Mouse (Mus musculus) naive thymus-derived CD4-positive, alpha-beta T cell, adult 2 months (primary cell): ENCODE measurements around the gene Dido1.
A peak's percentile ranks its signal among the peaks of the same experiment; 100 is the strongest.
"Not testable (repeated sequence)": the region's sequence is repeated elsewhere in the genome, so short reads cannot be mapped to it uniquely, and the experiment has no call there.

Experiments
- DNase-seq: peaks from one replicate; pipeline ENCODE4 v3.0.0-alpha.2; 2011; ENCODE audit warnings: low read depth

The Dido1 gene

GRCm38 (mm10) chr2:180724585-180725413, 15.0 kb upstream of the Dido1 start, which contains the start of gene Slc17a9:
Gene Slc17a9 (plus strand): TSS chr2:180725263.
- peak; percentile 57 for DNase-seq

- DNase-seq, result no peak
Measured at GRCm38 (mm10) chr2:180723865-180724264, 14.1 kb upstream of the Dido1 start.

DNA sequence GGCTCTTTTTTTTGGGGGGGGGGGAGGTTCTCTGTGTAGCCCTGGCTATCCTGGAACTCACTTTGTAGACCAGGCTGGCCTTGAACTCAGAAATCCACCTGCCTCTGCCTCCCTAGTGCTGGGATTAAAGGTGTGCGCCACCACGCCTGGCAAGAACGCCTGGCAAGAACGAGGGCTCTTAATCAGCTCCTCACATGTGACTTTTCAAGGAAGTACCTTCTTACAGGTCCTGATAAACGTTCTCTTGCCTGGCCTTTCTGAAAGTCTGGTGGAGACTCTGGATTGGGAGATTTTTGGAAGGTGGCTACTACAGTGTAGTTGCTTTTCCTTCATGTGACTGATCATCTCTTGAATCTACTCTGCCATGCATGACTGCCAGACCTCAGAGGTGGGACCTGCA, 12.9 kb upstream of the Dido1 start:
- not testable (repeated sequence) for DNase-seq

- DNase-seq, result no peak
Measured at GRCm38 (mm10) chr2:180712037-180712689, 2.4 kb upstream of the Dido1 start.

DNA sequence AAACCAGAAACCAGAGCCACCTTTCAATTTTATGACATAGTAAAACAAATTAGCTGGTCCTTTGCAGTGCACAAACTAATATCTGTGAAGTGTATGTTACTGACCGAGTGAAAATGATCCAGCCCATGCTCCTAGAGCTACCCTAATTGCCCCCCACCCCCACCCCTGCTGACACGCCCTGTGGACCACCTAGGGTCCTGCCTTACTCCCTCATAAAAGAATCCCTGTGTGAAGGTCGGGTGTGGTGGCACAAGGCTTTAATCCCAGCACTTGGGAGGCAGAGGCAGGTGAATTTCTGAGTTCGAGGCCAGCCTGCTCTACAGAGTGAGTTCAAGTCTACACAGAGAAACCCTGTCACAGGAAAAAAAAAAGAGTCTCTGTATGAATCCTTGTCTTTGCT, 1.7 kb upstream of the Dido1 start:
- no peak for DNase-seq

- DNase-seq, result no peak
Measured at GRCm38 (mm10) chr2:180710276-180711155, 717 bp upstream of the Dido1 start.

DNA sequence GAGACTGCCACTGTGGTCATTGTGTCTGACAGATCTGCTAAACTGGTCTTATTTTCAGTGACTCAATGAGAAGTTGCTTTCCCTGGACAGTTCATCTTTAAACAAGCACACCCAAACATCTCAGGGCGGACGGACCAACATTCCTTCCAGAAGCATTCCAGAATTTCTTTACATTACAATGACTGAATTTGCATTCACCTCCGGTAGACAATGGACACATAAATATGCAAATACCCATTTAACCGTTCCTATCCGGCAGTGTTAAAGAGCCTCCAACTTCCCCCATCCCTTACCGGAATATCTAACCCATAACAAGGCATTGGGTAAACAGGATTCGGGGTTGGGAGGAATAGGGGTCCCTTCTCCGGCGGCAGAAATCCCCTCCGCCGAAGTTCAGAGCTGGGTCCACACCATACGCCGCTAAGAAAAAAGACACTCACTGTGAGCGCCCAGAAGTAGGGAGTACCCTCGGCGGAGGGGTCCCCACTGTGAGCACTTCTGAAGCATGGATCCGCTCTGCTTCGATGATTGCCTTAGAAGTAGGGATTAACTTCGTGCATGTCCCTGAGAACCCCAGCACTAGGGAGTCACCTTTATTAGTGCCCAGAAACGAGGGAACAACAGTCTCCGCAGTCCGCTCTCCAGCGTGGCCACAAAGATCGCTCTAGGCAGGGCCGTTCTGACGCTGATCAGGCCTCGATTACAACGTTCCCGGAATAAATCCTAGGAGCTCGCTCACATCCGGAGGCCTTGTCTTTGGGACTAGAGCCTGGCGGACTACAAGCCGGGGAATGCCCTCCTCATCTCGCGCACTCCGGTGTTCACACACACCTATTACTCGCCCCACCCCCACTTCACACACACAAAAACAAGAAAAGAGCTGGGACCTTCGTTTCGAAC, 526 bp downstream of the Dido1 start:
- no peak for DNase-seq

DNA sequence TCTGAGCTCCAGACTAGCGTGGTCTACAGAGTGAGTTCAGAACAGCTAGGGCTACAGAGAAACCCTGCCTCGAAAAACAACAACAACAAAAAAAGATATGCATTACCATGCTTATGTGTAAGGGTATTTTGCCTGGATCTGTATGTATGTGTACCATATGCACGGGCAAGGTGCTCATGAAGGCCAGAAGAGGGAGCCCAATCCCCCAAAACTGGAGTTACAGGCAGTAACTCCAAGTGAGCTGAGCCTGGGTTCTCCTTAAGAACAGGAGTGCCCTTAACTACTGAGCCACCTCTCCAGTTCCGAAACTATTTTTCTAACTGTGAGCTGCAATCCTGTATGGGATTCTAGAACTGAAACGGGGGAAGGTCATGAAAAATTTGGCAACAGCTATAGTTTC, 3.8 kb downstream of the Dido1 start:
- DNase-seq, result no peak

DNA sequence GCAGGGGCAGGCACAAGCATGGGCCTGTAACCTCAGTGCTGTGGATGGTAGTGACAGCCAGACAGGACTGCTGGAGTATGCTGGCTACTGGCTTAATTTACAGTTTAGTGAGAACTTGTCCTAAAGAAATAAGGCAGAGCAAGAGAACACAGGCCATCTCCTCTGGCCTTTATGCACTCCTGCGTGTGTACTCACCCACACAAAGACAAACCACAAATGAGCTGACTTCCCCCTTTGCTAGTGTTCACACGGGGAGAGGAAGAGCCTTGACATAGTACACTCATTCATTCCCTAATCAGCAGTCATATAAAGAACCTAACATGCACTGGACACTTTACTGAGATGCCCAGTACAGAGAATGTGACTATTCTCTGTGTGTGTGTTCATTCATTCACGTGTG, 4.7 kb downstream of the Dido1 start:
- DNase-seq, result no peak

- DNase-seq, result no peak
Measured at GRCm38 (mm10) chr2:180704591-180704990, 5.2 kb downstream of the Dido1 start.

- no peak for DNase-seq
Measured at GRCm38 (mm10) chr2:180703645-180704359, 6.0 kb downstream of the Dido1 start.

- no peak for DNase-seq
Measured at GRCm38 (mm10) chr2:180703175-180703574, 6.6 kb downstream of the Dido1 start.

DNA sequence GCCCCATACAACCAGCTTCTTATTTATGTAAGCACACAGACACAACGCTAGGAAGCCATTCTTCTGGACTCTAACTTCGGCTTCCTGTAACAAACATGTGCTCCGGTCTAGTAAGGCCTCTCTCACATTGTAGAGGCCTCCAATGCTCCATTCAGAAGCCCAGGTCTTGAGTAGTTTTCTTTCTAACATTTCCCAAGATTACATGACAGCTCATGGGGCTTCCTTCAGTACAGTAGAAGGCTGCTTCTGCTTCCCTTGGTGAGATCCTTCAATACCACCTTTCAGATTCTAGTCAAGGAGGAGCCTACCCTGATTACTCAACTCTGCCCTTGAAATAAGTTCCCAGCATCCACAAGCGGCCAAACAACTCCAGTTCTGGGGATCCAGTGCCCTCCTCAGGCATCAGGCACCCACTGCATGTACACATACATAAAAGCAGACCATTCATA, 7.1 kb downstream of the Dido1 start:
- DNase-seq, result no peak

DNA sequence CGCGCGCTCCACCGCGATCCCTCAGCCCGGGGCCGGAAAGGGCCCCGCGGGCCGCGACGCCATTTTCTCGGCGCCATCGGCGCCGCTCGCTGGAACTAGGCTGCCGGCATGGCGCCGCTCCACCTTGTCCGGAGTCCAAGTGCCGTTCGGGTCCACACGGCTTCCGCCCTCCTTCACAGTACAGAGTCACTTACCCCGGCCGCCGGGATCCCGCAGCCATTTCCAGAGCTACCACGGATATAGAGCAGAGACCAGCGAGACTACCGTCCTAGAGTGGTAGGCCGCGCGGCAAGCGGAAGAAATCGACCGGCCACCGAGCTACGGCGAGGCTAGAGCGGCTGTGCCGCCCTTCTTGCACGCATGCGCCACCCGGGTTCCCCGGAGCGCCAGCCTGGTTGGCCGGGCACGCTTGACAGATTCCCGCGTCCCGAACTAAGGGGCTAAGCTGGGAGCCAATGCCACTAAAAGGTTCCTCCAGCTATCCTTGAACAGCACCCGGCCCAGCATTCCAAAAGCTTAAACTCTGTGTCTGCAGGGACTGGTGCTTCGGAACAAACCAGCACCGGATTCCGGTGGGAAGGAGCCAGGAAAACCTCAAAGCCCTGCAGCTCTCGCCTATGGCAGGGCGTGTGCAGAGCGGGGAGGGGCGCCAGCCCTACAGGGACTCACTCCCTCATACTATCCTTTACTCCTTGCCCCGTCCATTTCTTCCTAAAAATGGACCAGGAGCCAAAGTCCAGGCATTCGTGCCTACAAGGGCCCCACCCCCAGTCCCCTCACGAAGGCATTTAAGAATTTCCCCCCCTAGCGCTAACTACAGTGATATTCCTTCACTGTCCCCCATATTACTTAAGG, 7.8 kb downstream of the Dido1 start:
- DNase-seq, result peak; percentile 93

DNA sequence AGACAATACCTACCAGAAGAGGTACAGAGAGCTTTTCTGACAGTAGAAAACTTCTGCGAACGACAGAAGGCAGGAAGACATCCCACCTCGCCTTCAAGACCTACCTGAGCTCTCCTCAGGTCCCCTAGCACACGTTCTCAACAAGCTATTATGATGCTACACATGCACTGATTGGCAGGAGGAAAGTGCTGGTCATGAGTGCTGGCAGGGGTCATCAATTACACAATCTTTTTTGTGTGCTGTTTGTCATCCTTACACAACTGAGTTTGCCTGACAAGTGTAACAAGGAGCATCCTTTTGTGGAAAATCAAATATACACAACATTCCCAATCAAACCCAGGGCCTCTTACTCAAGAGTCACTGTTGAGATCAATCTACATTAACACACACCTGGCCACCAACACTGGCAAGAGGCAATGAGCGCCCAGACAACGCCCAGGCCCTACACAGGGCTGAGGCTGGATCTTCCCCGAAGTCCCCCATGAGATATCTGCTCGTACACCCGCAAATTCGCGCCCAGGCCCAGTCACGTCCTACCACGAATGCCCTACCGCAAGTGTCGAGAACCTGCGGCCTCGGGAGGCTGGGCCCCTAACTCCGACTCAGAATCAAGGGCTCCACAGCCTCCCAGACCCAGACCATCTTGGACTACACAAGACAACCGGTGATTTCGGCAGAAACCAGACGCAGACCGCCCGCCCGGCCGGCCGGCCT, 8.6 kb downstream of the Dido1 start:
- DNase-seq, result no peak

DNA sequence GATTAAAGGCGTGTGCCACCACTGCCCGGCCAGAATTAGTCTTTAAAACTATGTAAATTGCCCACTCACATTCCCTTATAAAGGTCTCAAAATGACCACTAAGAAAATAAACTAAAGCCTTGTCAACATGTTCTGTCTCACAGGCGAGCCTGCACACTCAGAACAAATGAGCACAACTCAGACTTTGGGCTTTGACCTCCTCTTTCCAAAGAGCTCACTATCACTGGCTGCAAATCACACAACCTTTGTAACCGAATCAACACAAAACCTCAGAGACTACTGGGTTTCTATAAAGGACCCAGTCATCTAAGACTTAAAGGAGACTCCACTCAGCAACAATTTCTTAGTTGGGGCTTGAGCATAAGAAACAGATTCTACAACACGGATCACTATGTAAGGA, 9.3 kb downstream of the Dido1 start:
- DNase-seq, result no peak

- no peak for DNase-seq
Measured at GRCm38 (mm10) chr2:180695176-180695575, 14.6 kb downstream of the Dido1 start.

DNA sequence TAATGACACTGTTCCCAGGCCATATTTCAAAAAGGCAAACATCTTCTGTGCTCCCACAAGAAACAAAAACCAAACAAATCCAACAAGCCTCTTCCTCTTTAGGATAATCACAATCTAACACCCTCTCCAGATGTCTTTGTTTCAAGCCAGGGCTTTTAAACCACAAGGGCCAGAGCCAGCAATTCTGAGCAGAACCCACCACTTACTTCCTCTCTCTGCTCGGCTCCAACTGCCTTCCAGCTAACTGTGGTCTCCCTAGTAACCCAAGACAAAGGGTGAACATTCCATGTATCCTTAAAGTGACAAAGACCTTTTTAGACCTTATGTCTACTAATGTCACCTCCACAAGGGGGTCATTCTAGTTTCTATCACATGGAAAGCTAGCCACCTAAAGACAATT, 17.2 kb downstream of the Dido1 start:
- no peak for DNase-seq

- no peak for DNase-seq
Measured at GRCm38 (mm10) chr2:180689841-180690240, 20.0 kb downstream of the Dido1 start.
